Mouse (Mus musculus): Measurements from ENCODE around the gene Tmem176a. TPM values are rescaled to one million over a fixed set of nuclear protein-coding genes. Genes with fewer than 3 reads are reported as not detected.

The Tmem176a gene
- polyA plus RNA-seq, 2 experiments: 49.7 to 80.7 TPM

DNA sequence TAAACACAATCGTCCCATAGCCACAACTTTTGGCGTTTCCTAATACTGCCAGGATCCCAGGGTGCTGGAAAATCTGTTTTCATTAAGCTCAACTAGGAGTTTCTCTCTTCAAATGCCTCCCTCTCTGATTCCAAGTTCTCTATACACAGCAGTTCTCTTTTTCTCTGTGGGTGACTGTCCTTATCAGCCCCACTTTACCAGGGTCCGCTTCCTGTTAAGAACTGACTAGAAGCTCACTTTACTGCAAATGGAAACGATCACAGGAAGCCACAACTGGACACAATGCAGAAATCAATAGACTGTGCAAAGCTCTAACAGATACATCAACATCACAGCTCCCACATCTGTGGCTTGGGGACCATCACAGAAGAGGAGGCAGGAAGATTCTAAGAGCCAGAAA, 53.5 kb downstream of the Tmem176a start:
- whole genome bisulfite sequencing: 79% methylated on average over 4 of the region's 4 CpGs

DNA sequence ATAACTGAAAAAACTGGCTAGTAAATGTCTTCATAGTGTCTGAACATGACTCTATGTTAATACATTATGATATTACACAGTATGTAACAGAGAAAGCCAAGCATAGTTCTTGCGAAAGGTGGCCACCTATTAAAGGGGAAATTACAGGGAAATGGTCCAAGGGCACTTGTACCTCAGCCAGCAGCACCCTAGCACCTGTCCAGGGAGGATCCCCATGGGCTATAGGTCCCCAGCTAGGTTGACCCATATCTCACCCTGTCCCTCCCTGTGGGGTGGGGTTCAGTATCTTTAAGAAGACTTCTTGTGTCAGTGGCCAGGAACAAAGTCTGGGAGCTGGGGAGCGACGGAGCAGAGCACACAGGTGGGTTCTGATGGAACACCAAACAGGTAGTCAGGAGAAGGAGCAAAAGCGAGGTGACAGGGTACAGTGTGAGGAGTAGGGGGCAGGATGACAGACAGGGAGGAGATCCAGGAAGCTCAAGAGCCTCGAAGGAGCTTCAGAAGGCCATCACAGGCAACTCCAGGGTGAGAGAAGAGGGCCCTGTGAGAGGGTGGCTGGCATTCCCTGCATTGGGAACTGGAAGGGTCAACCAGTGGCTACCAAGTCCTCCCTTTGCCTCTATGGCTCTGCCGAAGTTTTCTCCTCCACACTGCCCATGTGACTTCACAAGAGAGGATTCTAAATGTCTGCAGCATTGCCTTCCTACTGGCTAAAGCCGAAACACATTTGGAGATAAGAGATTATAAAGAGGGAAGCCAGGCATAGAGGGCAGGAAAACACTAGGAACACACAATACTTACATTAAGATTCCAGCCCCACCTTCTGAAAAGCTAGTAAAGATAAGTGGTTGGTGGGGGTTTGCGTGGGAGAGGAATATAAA, 54.5 kb downstream of the Tmem176a start:
- ATAC-seq (ENCODE audit: low FRiP score, low read depth) (no peak), DNase-seq (ENCODE audit: low spot score) (no peak)
- H3K36me3 ChIP-seq (ENCODE audit: control insufficient read depth, insufficient read depth, low read length): no peaks in the 10 kb centered on the region
- no peaks in the 10 kb centered on the region for H3K27me3 ChIP-seq (ENCODE audit: control insufficient read depth, insufficient read depth, low read length)
- H3K4me2 ChIP-seq (replicated peaks; ENCODE audit: low read depth, low read length, severe bottlenecking): no peak overlapping the region
- 93% methylated on average over 8 of the region's 8 CpGs for WGBS
- no peak overlapping the region for H3K9ac ChIP-seq (ENCODE audit: low read depth, low read length, severe bottlenecking)
- H3K9me3 ChIP-seq (ENCODE audit: control insufficient read depth, low read length): no peaks in the 10 kb centered on the region
- no peaks in the 10 kb centered on the region for H3K4me1 ChIP-seq (ENCODE audit: control insufficient read depth, insufficient read depth, low read length)
- H3K27ac ChIP-seq (replicated peaks; ENCODE audit: low read depth, low read length): no peak overlapping the region
- no peak overlapping the region for H3K4me3 ChIP-seq (replicated peaks; ENCODE audit: low read length)
- TF ChIP-seq POLR2A (IDR thresholded peaks at IDR 0.05; ENCODE audit: borderline replicate concordance, extremely low read depth, insufficient read depth, insufficient read length): no peak

More for the DNA sequence above, 53.5 kb downstream of the Tmem176a start:
- Histone ChIP-seq H3K9me3 (ENCODE audit: control insufficient read depth, low read length) (no peaks in the 10 kb centered on the region), H3K27me3 (ENCODE audit: control insufficient read depth, insufficient read depth, low read length) (no peaks in the 10 kb centered on the region), H3K27ac (replicated peaks; ENCODE audit: low read depth, low read length) (no peak overlapping the region), H3K9ac (ENCODE audit: low read depth, low read length, severe bottlenecking) (no peak overlapping the region), H3K36me3 (ENCODE audit: control insufficient read depth, insufficient read depth, low read length) (no peaks in the 10 kb centered on the region), H3K4me3 (replicated peaks; ENCODE audit: low read length) (no peak overlapping the region), H3K4me2 (replicated peaks; ENCODE audit: low read depth, low read length, severe bottlenecking) (no peak overlapping the region), H3K4me1 (ENCODE audit: control insufficient read depth, insufficient read depth, low read length) (no peaks in the 10 kb centered on the region)
- DNase-seq (ENCODE audit: low spot score): no peak
- no peak for TF ChIP-seq POLR2A (IDR thresholded peaks at IDR 0.05; ENCODE audit: borderline replicate concordance, extremely low read depth, insufficient read depth, insufficient read length)
- no peak for ATAC-seq (ENCODE audit: low FRiP score, low read depth)

DNA sequence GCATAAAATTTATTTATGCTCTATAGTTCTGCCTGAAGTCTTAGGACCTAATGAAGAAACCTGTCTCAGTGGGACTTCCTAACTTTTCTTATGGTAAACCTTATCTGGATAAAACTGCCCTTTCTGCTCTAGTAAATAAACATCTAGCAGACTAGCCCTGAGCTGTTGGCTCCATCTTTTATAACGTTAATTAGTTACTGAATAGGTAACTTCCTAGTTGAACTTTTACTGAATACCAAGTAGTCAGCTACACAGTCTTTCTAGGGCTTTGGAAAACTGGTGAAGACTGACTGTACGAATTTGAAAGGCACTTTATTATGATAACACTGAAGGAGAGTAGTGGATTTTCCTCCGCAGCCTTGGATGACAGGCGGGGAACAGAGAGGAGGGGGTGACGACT, 55.2 kb downstream of the Tmem176a start:
- Histone ChIP-seq H3K27ac (replicated peaks; ENCODE audit: low read depth, low read length) (no peak overlapping the region), H3K4me1 (ENCODE audit: control insufficient read depth, insufficient read depth, low read length) (no peaks in the 10 kb centered on the region), H3K9ac (ENCODE audit: low read depth, low read length, severe bottlenecking) (no peak overlapping the region), H3K36me3 (ENCODE audit: control insufficient read depth, insufficient read depth, low read length) (no peaks in the 10 kb centered on the region), H3K9me3 (ENCODE audit: control insufficient read depth, low read length) (no peaks in the 10 kb centered on the region), H3K4me2 (replicated peaks; ENCODE audit: low read depth, low read length, severe bottlenecking) (no peak overlapping the region), H3K4me3 (replicated peaks; ENCODE audit: low read length) (no peak overlapping the region), H3K27me3 (ENCODE audit: control insufficient read depth, insufficient read depth, low read length) (no peaks in the 10 kb centered on the region)
- no peak for TF ChIP-seq POLR2A (IDR thresholded peaks at IDR 0.05; ENCODE audit: borderline replicate concordance, extremely low read depth, insufficient read depth, insufficient read length)
- DNase-seq (ENCODE audit: low spot score): no peak
- no peak for ATAC-seq (ENCODE audit: low FRiP score, low read depth)
- WGBS: 85% methylated on average over 5 of the region's 5 CpGs

Other genes with a start within 250 kb of the Tmem176a start
- 35.2 and 55.3 TPM in 2 replicates for gene Repin1, start 247.0 kb upstream of the Tmem176a start, polyA plus RNA-seq (2012; rRNA removed)
- gene Repin1, start 247.0 kb upstream of the Tmem176a start, polyA plus RNA-seq (2014; fragmentation: Nextera tagmentation; extraction: Ambion mirVana): 23.3 and 25.7 TPM in 2 replicates
- not detected in 2 replicates for gene Gm44965, start 247.0 kb upstream of the Tmem176a start, polyA plus RNA-seq (2012; rRNA removed)
- not detected in 2 replicates for gene Gm44965, start 247.0 kb upstream of the Tmem176a start, polyA plus RNA-seq (2014; fragmentation: Nextera tagmentation; extraction: Ambion mirVana)
- gene Zfp775, start 238.9 kb upstream of the Tmem176a start, polyA plus RNA-seq (2012; rRNA removed): 4.8 and 6.4 TPM in 2 replicates
- gene Zfp775, start 238.9 kb upstream of the Tmem176a start, polyA plus RNA-seq (2014; fragmentation: Nextera tagmentation; extraction: Ambion mirVana): 5.8 and 5.9 TPM in 2 replicates
- gene AI854703, start 214.2 kb upstream of the Tmem176a start, polyA plus RNA-seq (2012; rRNA removed): 1.1 and 1.5 TPM in 2 replicates
- 0.76 and 0.87 TPM in 2 replicates for gene AI854703, start 214.2 kb upstream of the Tmem176a start, polyA plus RNA-seq (2014; fragmentation: Nextera tagmentation; extraction: Ambion mirVana)
- gene Gimap8, start 193.7 kb upstream of the Tmem176a start, polyA plus RNA-seq (2012; rRNA removed): 2.3 TPM in 2 replicates
- 0.40 and 0.70 TPM in 2 replicates for gene Gimap8, start 193.7 kb upstream of the Tmem176a start, polyA plus RNA-seq (2014; fragmentation: Nextera tagmentation; extraction: Ambion mirVana)
- 5.8 and 6.2 TPM in 2 replicates for gene Gimap9, start 164.8 kb upstream of the Tmem176a start, polyA plus RNA-seq (2012; rRNA removed)
- gene Gimap9, start 164.8 kb upstream of the Tmem176a start, polyA plus RNA-seq (2014; fragmentation: Nextera tagmentation; extraction: Ambion mirVana): 6.0 and 6.2 TPM in 2 replicates
- gene Gimap4, start 156.4 kb upstream of the Tmem176a start, polyA plus RNA-seq (2012; rRNA removed): 9.6 and 9.7 TPM in 2 replicates
- 9.8 and 11.2 TPM in 2 replicates for gene Gimap4, start 156.4 kb upstream of the Tmem176a start, polyA plus RNA-seq (2014; fragmentation: Nextera tagmentation; extraction: Ambion mirVana)
- gene Gimap6, start 132.7 kb upstream of the Tmem176a start, polyA plus RNA-seq (2012; rRNA removed): 11.4 and 15.0 TPM in 2 replicates
- gene Gimap6, start 132.7 kb upstream of the Tmem176a start, polyA plus RNA-seq (2014; fragmentation: Nextera tagmentation; extraction: Ambion mirVana): 17.7 and 19.9 TPM in 2 replicates
- 0.82 TPM in 1 of 2 replicates, not detected in the other for gene Gm28053, start 122.3 kb upstream of the Tmem176a start, polyA plus RNA-seq (2012; rRNA removed)
- 1.2 and 2.2 TPM in 2 replicates for gene Gm28053, start 122.3 kb upstream of the Tmem176a start, polyA plus RNA-seq (2014; fragmentation: Nextera tagmentation; extraction: Ambion mirVana)
- gene Gimap7, start 122.3 kb upstream of the Tmem176a start, polyA plus RNA-seq (2012; rRNA removed): not detected in 2 replicates
- not detected in 2 replicates for gene Gimap7, start 122.3 kb upstream of the Tmem176a start, polyA plus RNA-seq (2014; fragmentation: Nextera tagmentation; extraction: Ambion mirVana)
- 4.0 TPM in 2 replicates for gene Gimap1, start 101.9 kb upstream of the Tmem176a start, polyA plus RNA-seq (2012; rRNA removed)
- gene Gimap1, start 101.9 kb upstream of the Tmem176a start, polyA plus RNA-seq (2014; fragmentation: Nextera tagmentation; extraction: Ambion mirVana): 10.9 and 11.9 TPM in 2 replicates
- gene Gimap5, start 94.7 kb upstream of the Tmem176a start, polyA plus RNA-seq (2012; rRNA removed): 3.5 and 3.7 TPM in 2 replicates
- gene Gimap5, start 94.7 kb upstream of the Tmem176a start, polyA plus RNA-seq (2014; fragmentation: Nextera tagmentation; extraction: Ambion mirVana): 3.8 and 4.9 TPM in 2 replicates
- gene Gimap3, start 70.1 kb upstream of the Tmem176a start, polyA plus RNA-seq (2012; rRNA removed): not detected in 2 replicates
- gene Gimap3, start 70.1 kb upstream of the Tmem176a start, polyA plus RNA-seq (2014; fragmentation: Nextera tagmentation; extraction: Ambion mirVana): not detected in 2 replicates
- 227 and 235 TPM in 2 replicates for gene Tmem176b, start 577 bp downstream of the Tmem176a start, polyA plus RNA-seq (2012; rRNA removed)
- 232 and 255 TPM in 2 replicates for gene Tmem176b, start 577 bp downstream of the Tmem176a start, polyA plus RNA-seq (2014; fragmentation: Nextera tagmentation; extraction: Ambion mirVana)
- gene Aoc1, start 32.0 kb downstream of the Tmem176a start, polyA plus RNA-seq (2012; rRNA removed): 0.08 and 0.34 TPM in 2 replicates
- not detected in 2 replicates for gene Aoc1, start 32.0 kb downstream of the Tmem176a start, polyA plus RNA-seq (2014; fragmentation: Nextera tagmentation; extraction: Ambion mirVana)
- gene 1600015I10Rik, start 89.0 kb downstream of the Tmem176a start, polyA plus RNA-seq (2012; rRNA removed): 0.04 TPM in 1 of 2 replicates, not detected in the other
- not detected in 2 replicates for gene 1600015I10Rik, start 89.0 kb downstream of the Tmem176a start, polyA plus RNA-seq (2014; fragmentation: Nextera tagmentation; extraction: Ambion mirVana)
- gene Doxl2, start 134.0 kb downstream of the Tmem176a start, polyA plus RNA-seq (2012; rRNA removed): not detected in 2 replicates
- gene Doxl2, start 134.0 kb downstream of the Tmem176a start, polyA plus RNA-seq (2014; fragmentation: Nextera tagmentation; extraction: Ambion mirVana): not detected in 2 replicates
- not detected in 2 replicates for gene Svs1, start 145.9 kb downstream of the Tmem176a start, polyA plus RNA-seq (2012; rRNA removed)
- not detected in 2 replicates for gene Svs1, start 145.9 kb downstream of the Tmem176a start, polyA plus RNA-seq (2014; fragmentation: Nextera tagmentation; extraction: Ambion mirVana)
- gene Gpnmb, start 195.6 kb downstream of the Tmem176a start, polyA plus RNA-seq (2012; rRNA removed): 2.7 and 5.0 TPM in 2 replicates
- 1.3 and 1.9 TPM in 2 replicates for gene Gpnmb, start 195.6 kb downstream of the Tmem176a start, polyA plus RNA-seq (2014; fragmentation: Nextera tagmentation; extraction: Ambion mirVana)
- 21.9 and 27.4 TPM in 2 replicates for gene Malsu1, start 232.9 kb downstream of the Tmem176a start, polyA plus RNA-seq (2012; rRNA removed)
- 72.1 and 72.9 TPM in 2 replicates for gene Malsu1, start 232.9 kb downstream of the Tmem176a start, polyA plus RNA-seq (2014; fragmentation: Nextera tagmentation; extraction: Ambion mirVana)

Measured in limb, embryonic 14.5 days (tissue).